Mouse (Mus musculus) G1E (cell line): ENCODE data around the gene Dmrtc2.

Experiments used
- CTCF ChIP-seq: IDR thresholded peaks from 2 replicates; pipeline ENCODE4 v1.5.1; 2012; ENCODE audit warnings: low read depth, low read length, inconsistent platforms, mixed read lengths
- GATA1 ChIP-seq: IDR thresholded peaks from 2 replicates; pipeline ENCODE4 v1.6.1; 2012; ENCODE audit warnings: borderline replicate concordance, low read length, inconsistent platforms, mixed read lengths
- POLR2AphosphoS5 ChIP-seq: IDR thresholded peaks from 2 replicates; pipeline ENCODE4 v1.6.1; 2012; ENCODE audit warnings: low read depth, low read length, inconsistent platforms; ENCODE audit not compliant: insufficient replicate concordance
- TAL1 ChIP-seq: conservative IDR thresholded peaks from 2 replicates; pipeline ENCODE4 v1.6.1; 2012; ENCODE audit warnings: low read depth, low read length, inconsistent platforms, mixed read lengths

DNA sequence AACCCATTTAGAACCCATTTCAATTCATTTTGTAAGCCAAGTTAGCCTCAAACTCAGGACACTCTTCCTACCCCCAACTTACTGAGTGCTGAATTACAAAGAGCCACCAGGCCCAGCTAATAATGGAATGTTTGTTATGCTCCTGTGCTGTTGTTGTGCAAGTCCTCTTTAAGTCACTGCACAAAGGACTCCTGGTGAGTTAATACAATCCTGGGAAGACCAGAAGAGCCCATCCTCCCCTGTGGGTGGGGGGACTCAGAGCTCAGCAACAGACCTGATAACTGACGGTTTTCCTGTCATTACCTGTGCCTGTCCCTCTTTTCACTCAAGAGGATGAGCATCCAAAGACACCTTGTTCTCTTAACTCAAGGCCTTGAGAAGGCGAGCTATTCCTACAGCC, 9.8 kb downstream of the Dmrtc2 start:
- no peak for TF ChIP-seq CTCF
- no peak for TF ChIP-seq POLR2AphosphoS5
- no peak for TF ChIP-seq GATA1
- TF ChIP-seq TAL1 = no peak
